Mouse (Mus musculus): ENCODE results near the gene Fam120c. TPM values are rescaled to one million over a fixed set of nuclear protein-coding genes. Genes with fewer than 3 reads are reported as not detected.

Fam120c gene
- polyA plus RNA-seq (2015; fragmentation: Nextera tagmentation; extraction: Ambion mirVana) = 0.85 and 1.1 TPM in 2 replicates

GRCm38 (mm10) chrX:151343761-151344500 lies at the start of gene Fam120c:
Fam120c (plus strand) TSS chrX:151344175.

GRCm38 (mm10) chrX:151520458-151521322 lies 176.7 kb downstream of the Fam120c start, which contains the start of gene Phf8:
Phf8 (plus strand) TSS chrX:151520672.

Other genes with a start within 250 kb of the Fam120c start
- gene Tsr2, start 247.6 kb upstream of the Fam120c start, polyA plus RNA-seq (2015; fragmentation: Nextera tagmentation; extraction: Ambion mirVana) = 17.5 and 19.2 TPM in 2 replicates
- 0.15 and 0.24 TPM in 2 replicates for gene Wnk3, start 146.1 kb upstream of the Fam120c start, polyA plus RNA-seq (2015; fragmentation: Nextera tagmentation; extraction: Ambion mirVana)
- 8.0 and 9.3 TPM in 2 replicates for gene Phf8, start 176.5 kb downstream of the Fam120c start, polyA plus RNA-seq (2015; fragmentation: Nextera tagmentation; extraction: Ambion mirVana)